Mouse (Mus musculus) kidney, adult 2 months (tissue): ENCODE data around the gene Adcy2.

Experiments used
- CTCF ChIP-seq: fragments of 200-500 bp; conservative IDR thresholded peaks from 2 replicates; pipeline ENCODE4 v1.5.1; 2011; ENCODE audit warnings: low read depth, mild to moderate bottlenecking, control low read depth, low read length, moderate library complexity, mixed read lengths; ENCODE audit not compliant: insufficient read depth, insufficient read length
- POLR2A ChIP-seq: fragments of 200-500 bp; IDR thresholded peaks from one replicate; pipeline ENCODE4 v1.6.1; 2011; ENCODE audit warnings: low read depth, low read length, control low read depth

- TF ChIP-seq POLR2A (no peak), CTCF (no peak)
These were observed 178.3 kb downstream of the Adcy2 start for GRCm38 (mm10) chr13:68820858-68821579.
